Mouse (Mus musculus): Measurements from ENCODE around the gene Msrb2.

- TF ChIP-seq CTCF (IDR thresholded peaks at IDR 0.05; ENCODE audit: extremely low read depth, insufficient read depth, insufficient read length, insufficient replicate concordance) (no peak), POLR2A (IDR thresholded peaks at IDR 0.05; ENCODE audit: low read depth, low read length) (no peak)
Measured at GRCm38 (mm10) chr2:19444346-19444745, 73.1 kb downstream of the Msrb2 start.
